Mouse (Mus musculus) cerebellum, adult 2 months (tissue): ENCODE results near the gene Pcolce.

ENCODE experiments used
- CTCF ChIP-seq: fragments of 200-500 bp; IDR thresholded peaks from 2 replicates; pipeline ENCODE4 v1.5.1; 2011; ENCODE audit warnings: low read depth, mild to moderate bottlenecking, control low read depth, low read length, moderate library complexity, borderline replicate concordance; ENCODE audit not compliant: insufficient read depth
- POLR2A ChIP-seq: fragments of 200-500 bp; IDR thresholded peaks from 2 replicates; pipeline ENCODE4 v1.6.1; 2011; ENCODE audit warnings: low read length, control low read depth, borderline replicate concordance; ENCODE audit not compliant: insufficient read depth

DNA sequence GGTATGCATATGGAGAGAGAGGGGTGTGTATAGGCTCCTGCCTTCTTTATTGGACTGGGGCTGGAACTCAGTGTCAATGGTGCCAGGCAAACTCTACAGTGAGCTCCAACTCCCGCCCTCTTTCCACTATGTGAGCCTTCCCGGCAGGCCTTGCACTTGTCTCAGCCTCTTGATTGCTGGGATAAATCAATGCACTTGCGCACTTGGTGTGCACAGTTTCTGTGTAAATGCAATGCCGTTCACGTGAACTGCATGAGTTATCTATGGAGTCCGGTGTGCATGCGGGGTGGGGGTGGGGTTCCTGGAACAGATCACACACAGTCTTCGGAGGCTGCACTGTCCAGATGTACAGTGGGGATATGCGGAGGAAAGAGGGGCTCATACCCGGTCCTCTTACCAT, 39.8 kb upstream of the Pcolce start:
- TF ChIP-seq CTCF (no peak), POLR2A (no peak)
